Mouse (Mus musculus) liver, embryonic 11.5 days (tissue): Measurements from ENCODE around the gene Hmox2. TPM values are rescaled to one million over a fixed set of nuclear protein-coding genes. Genes with fewer than 3 reads are reported as not detected.
A peak's percentile ranks its signal among the peaks of the same experiment; 100 is the strongest.
"Not testable (repeated sequence)": the region's sequence is repeated elsewhere in the genome, so short reads cannot be mapped to it uniquely, and the experiment has no call there.

ENCODE experiments used
- ATAC-seq: fragments of 200-750 bp; cut with Nextera tagmentation; replicated peaks from 2 replicates; pipeline ENCODE4 v1.8.0; 2017; ENCODE audit warnings: moderate number of reproducible peaks, mild to moderate bottlenecking, moderate TSS enrichment, moderate library complexity; ENCODE audit not compliant: low FRiP score
- DNase-seq: peaks from one replicate; pipeline ENCODE4 v3.0.0-alpha.2; 2017; ENCODE audit warnings: low spot score
- H3K27ac ChIP-seq: fragments of 300-500 bp; sonication (generic); 2 replicates; pipeline ENCODE4 v1.5.1; 2014; ENCODE audit warnings: mild to moderate bottlenecking, low read depth, low read length, control low read depth
- H3K27me3 ChIP-seq: fragments of 300-500 bp; sonication (generic); replicated peaks from 2 replicates; pipeline ENCODE4 v1.6.1; 2014; ENCODE audit warnings: low read length, mixed read lengths; ENCODE audit not compliant: control insufficient read depth, insufficient read depth
- H3K36me3 ChIP-seq: fragments of 300-500 bp; sonication (generic); 2 replicates; pipeline ENCODE4 v1.6.1; 2014; ENCODE audit warnings: mild to moderate bottlenecking, low read length, moderate library complexity, mixed read lengths; ENCODE audit not compliant: control insufficient read depth, insufficient read depth
- H3K4me1 ChIP-seq: fragments of 300-500 bp; sonication (generic); replicated peaks from 2 replicates; pipeline ENCODE4 v1.6.1; 2014; ENCODE audit warnings: low read length, mixed read lengths; ENCODE audit not compliant: control insufficient read depth, insufficient read depth
- H3K4me2 ChIP-seq: fragments of 300-500 bp; sonication (generic); 2 replicates; pipeline ENCODE4 v1.6.1; 2014; ENCODE audit warnings: mild to moderate bottlenecking, control low read depth, moderate library complexity
- H3K4me3 ChIP-seq: fragments of 300-500 bp; sonication (generic); 2 replicates; pipeline ENCODE4 v1.5.1; 2014; ENCODE audit warnings: low read depth, low read length, control low read depth
- H3K9ac ChIP-seq: fragments of 300-500 bp; sonication (generic); 2 replicates; pipeline ENCODE4 v1.6.1; 2014; ENCODE audit warnings: low read depth, low read length, control low read depth
- H3K9me3 ChIP-seq: fragments of 300-500 bp; sonication (generic); 2 replicates; pipeline ENCODE4 v1.6.1; 2016; ENCODE audit warnings: low read length, inconsistent platforms, mixed read lengths; ENCODE audit not compliant: control insufficient read depth
- whole genome bisulfite sequencing: fragments of 180-500 bp; shearing (Covaris S2); extraction: QIAGEN DNeasy Blood & Tissue Kit; methylation state at CpG from one replicate; pipeline ENCODE4 v1.1.7; 2014; 5-methylcytosine and 5-hydroxymethylcytosine counted together
- polyA plus RNA-seq: library from polyadenylated mRNA; unstranded; fragments of >200 nt; fragmentation: Nextera tagmentation; extraction: Ambion mirVana; gene quantifications from 2 replicates; pipeline ENCODE4 v1.2.1, GENCODE M21; 2014

The Hmox2 gene
- polyA plus RNA-seq, result 66.8 and 75.9 TPM in 2 replicates

DNA sequence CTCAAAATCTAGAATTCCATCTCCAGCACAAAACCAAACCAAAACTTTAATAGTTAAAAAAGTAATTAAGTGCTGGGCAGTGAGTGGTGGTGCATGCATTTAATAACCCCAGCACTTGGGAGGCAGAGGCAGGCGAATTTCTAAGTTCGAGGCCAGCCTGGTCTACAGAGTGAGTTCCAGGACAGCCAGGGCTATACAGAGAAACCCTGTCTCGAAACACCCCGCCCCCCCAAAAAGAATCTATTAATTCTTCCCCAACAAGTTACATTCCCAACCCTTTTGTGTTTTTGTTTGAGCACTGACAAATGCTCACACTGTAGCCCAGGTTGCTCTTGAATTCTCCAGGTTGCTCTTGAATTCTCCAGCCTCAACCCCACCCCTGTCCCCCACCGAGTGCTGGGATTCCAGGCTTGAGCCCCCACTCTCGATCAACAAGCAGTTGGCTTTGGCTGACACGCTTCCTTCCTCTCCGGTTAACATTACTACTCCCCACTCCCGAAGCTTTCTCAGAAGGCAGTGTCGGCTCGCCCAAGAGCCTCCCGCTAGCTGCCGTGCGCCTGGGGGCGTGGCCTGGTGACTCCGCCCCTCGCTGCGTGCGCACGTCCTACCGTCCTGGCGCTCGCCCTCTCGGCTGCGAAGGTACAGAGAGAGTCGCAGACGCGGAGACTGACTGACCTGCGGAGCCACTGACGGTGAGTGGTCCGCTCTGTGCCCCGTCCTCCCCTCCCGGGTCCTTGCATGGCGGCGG is at the start of gene Hmox2:
Hmox2 (plus strand) TSS at position 582 of the 748 bp plus-strand sequence.
- H3K9ac ChIP-seq, result peak within 1 kb of the TSS; percentile 86
- H3K27me3 ChIP-seq, result no peaks in the 10 kb centered on the region
- H3K4me2 ChIP-seq, result peak within 1 kb of the TSS; percentile 96
- peak; percentile 95 for ATAC-seq
- peak within 1 kb of the TSS; percentile 80 for H3K27ac ChIP-seq
- H3K36me3 ChIP-seq, result no peaks in the 10 kb centered on the region
- peaks cover 25% of the 10 kb centered on the region for H3K4me1 ChIP-seq
- H3K9me3 ChIP-seq, result no peaks in the 10 kb centered on the region
- WGBS, result 6% methylated on average over 35 of the region's 35 CpGs
- DNase-seq, result peak; percentile 93
- H3K4me3 ChIP-seq, result peak within 1 kb of the TSS; percentile 78

DNA sequence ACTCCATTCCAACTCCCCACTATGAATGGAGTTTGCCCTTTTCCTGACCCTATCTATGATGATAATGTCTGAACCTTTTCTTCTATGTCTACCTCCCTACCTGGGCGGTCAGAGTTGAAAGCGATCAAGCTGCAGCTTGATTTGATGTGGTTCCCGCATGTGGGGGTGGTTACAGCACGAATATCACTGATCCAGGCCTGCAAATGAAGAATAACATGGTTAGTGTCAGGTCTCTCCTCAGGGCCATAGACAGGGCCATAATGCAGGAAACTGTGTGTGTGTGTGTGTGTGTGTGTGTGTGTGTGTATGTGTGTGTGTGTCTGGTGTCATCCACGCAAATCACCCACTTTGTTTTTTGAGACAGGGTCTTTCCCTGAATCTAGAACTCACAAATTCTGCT is 49.3 kb upstream of the Hmox2 start:
- WGBS, result 93% methylated on average over 5 of the region's 5 CpGs
- Histone ChIP-seq H3K9me3 (no peaks in the 10 kb centered on the region), H3K27me3 (no peaks in the 10 kb centered on the region), H3K4me3 (no peak overlapping the region), H3K36me3 (peaks cover 3% of the 10 kb centered on the region; the same call in 1 of the 2 replicates), H3K4me1 (peaks cover 12% of the 10 kb centered on the region), H3K4me2 (no peak overlapping the region), H3K9ac (no peak overlapping the region), H3K27ac (no peak overlapping the region)
- DNase-seq (no peak), ATAC-seq (no peak)

DNA sequence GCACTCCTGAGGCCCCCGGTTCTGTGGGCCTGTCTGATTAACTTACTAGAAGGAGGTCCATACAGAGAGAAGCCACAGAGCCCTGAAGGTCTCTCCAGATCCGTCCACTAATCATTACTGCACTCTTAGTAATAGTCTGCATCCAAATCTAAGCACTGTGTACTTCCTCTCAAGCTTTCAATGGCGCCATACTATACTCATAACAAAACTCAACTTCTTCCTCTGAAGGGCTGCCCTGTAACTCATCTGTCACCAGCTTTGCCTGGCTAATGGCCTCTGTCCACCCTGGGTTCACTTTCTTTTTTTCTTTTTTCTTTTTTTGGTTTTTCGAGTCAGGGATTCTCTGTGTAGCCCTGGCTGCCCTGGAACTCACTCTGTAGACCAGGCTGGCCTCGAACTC is 48.1 kb upstream of the Hmox2 start:
- Histone ChIP-seq H3K9me3 (no peaks in the 10 kb centered on the region), H3K27me3 (no peaks in the 10 kb centered on the region), H3K36me3 (peaks cover 3% of the 10 kb centered on the region; the same call in 1 of the 2 replicates), H3K4me2 (peak overlapping the region; percentile 98), H3K4me1 (peaks cover 19% of the 10 kb centered on the region), H3K27ac (no peak overlapping the region), H3K9ac (no peak overlapping the region), H3K4me3 (no peak overlapping the region; the same call in 1 of the 2 replicates)
- ATAC-seq (no peak), DNase-seq (no peak)
- 69% methylated on average over 5 of the region's 5 CpGs for WGBS

DNA sequence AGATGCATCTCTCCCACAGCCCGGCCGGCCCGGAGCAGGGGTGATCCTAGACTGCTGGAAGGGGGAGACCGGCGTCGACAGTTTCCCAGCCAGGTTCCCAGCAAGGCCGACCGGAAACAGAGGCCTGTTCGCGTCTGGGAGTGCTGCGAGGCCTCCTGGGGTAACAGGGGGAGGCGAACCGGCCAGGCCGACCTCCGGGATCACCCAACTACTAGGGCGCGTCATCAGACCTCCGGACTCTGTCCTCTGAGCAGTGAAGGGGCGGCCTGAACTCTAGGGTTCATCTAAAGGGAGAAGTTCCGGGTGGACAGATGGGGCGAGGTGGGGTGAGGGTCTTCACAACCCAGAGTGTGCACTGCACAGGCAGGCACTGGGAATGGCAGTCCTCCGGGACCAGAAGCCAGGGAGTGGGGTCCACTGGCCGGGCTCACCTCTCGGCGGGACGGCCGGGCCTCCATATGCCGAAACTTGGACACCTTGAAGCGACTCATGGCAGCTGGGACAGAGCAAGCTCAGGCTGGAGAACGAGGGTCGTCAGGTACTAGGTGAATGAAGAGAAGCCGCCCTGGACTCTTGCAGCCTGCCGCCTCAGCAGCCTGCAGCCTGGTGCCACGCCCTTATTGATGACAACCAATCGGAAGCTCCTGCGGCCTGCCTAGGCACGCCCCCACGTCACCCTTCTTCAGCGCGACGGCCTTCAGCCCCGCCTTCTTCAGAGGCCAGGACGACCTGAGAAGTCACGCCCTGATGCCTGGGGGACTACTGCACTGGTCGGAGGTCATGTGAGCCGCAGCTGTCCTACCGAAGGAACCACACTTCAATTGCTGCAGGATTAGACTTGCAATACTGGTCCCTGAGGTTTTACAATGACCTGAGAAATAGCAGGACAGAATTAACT is 46.8 kb upstream of the Hmox2 start, which contains the start of gene Coro7:
Coro7 (minus strand) TSS at position 657 of the 898 bp plus-strand sequence.
- DNase-seq, result peak; percentile 87
- H3K4me2 ChIP-seq, result peak within 1 kb of the TSS; percentile 98
- no peaks in the 10 kb centered on the region for H3K27me3 ChIP-seq
- H3K27ac ChIP-seq, result peak within 1 kb of the TSS; percentile 54; the same call in 1 of the 2 replicates
- no peaks in the 10 kb centered on the region for H3K9me3 ChIP-seq
- peaks cover 19% of the 10 kb centered on the region for H3K4me1 ChIP-seq
- H3K9ac ChIP-seq, result peak within 1 kb of the TSS; percentile 75
- WGBS, result under 1% methylated on average over 47 of the region's 47 CpGs
- H3K4me3 ChIP-seq, result peak within 1 kb of the TSS; percentile 77
- peaks cover 3% of the 10 kb centered on the region; the same call in 1 of the 2 replicates for H3K36me3 ChIP-seq
- peak; percentile 89 for ATAC-seq

DNA sequence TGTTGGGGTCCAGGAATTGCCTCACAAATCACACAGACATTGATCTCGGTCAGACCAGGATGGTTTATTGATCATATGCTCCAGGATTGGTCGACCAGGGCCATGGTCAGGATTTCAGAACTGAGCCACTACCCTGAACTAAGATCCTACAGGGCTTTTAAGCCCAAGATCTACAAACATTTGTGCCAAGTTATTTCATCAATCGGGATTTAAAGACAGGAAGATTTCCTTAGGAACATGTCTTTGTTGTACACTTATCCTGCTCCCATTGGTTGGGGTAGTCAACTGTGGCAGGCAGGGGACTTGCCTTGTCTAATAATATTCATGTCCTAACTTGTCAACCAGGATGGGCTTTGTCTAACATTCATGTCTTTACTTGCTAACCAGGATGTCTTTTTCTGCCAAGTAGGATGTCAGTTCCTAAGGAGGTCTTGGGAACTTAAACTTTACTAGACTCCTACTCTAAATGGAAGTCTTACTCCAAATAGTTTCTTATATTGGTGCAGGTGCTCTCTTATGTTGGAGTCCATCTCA is 45.2 kb upstream of the Hmox2 start:
- not testable (repeated sequence) for H3K36me3 ChIP-seq, H3K9ac ChIP-seq, H3K27me3 ChIP-seq, H3K4me2 ChIP-seq, H3K27ac ChIP-seq, DNase-seq, H3K9me3 ChIP-seq, H3K4me3 ChIP-seq, ATAC-seq
- peaks cover 28% of the 10 kb centered on the region for H3K4me1 ChIP-seq
- WGBS, result 81% methylated on average over 3 of the region's 3 CpGs

DNA sequence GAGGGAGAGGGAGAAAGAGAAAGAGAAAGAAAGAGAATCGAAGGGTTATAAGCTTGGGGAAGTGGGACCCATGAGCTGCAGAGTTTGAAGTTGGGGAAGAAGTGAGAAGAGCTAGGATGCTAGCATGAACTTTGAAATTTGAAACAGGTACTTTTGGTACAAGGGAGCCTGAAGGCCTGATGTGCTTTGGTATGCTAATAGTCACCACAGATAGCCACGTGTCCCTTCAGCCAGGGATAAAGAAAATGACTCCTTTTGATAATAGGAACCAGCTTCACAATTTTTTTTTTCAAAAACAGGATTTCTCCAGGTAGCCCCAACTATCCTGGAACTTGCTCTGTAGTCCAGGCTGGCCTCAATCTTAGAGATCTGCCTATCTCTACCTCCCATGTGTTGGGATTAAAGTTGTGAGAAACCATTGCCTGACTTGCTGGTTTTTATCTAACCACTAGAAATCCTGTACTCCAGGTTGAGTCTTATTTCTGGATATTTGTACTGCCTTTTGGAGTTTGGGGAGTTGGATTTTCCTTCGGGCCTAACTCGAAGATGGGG is 43.5 kb upstream of the Hmox2 start:
- Histone ChIP-seq H3K27me3 (no peaks in the 10 kb centered on the region), H3K9ac (peak overlapping the region; percentile 93), H3K27ac (peak overlapping the region; percentile 77), H3K4me3 (peak overlapping the region; percentile 88), H3K4me2 (peak overlapping the region; percentile 91), H3K9me3 (no peaks in the 10 kb centered on the region), H3K36me3 (peaks cover 4% of the 10 kb centered on the region; the same call in 1 of the 2 replicates), H3K4me1 (peaks cover 28% of the 10 kb centered on the region)
- no peak for ATAC-seq
- WGBS, result 61% methylated on average over 4 of the region's 4 CpGs
- no peak for DNase-seq

DNA sequence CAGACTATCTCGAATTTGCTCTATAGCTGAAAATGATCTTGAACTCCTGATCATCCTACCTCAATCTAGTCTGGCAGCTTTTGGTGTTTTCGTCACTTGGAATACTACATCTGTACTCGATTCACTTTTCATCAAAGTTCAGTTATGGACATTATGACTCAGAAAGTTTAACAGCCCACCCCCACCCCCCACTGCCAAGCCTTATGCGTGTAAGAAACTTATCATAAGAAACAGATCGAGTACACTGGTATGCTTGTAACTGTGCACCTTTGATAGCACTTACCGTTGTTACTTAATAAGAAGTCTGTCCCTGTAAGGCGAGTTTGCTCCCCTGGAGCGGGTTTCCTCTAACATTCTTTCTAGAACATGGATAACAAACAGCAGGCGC is 43.0 kb upstream of the Hmox2 start:
- 25% methylated on average over 9 of the region's 9 CpGs for WGBS
- Histone ChIP-seq H3K4me2 (peak overlapping the region; percentile 91), H3K9me3 (no peaks in the 10 kb centered on the region), H3K4me3 (peak overlapping the region; percentile 88), H3K36me3 (peaks cover 5% of the 10 kb centered on the region; the same call in 1 of the 2 replicates), H3K27me3 (no peaks in the 10 kb centered on the region), H3K27ac (peak overlapping the region; percentile 77), H3K4me1 (peaks cover 23% of the 10 kb centered on the region), H3K9ac (peak overlapping the region; percentile 93)
- ATAC-seq, result peak; percentile 50
- DNase-seq, result no peak
